Mouse (Mus musculus) testis, adult 2 months (tissue): ENCODE results near the gene Ccl28.
"Not testable (repeated sequence)": the region's sequence is repeated elsewhere in the genome, so short reads cannot be mapped to it uniquely, and the experiment has no call there.

Source experiments
- CTCF ChIP-seq: fragments of 200-500 bp; IDR thresholded peaks from 2 replicates; pipeline ENCODE4 v1.5.1; 2012; ENCODE audit warnings: low read depth, mild to moderate bottlenecking, inconsistent platforms, low read length, moderate library complexity; ENCODE audit not compliant: control insufficient read depth, insufficient read depth, insufficient replicate concordance
- POLR2A ChIP-seq: fragments of 200-500 bp; IDR thresholded peaks from 2 replicates; pipeline ENCODE4 v1.6.1; 2012; ENCODE audit warnings: low read depth, mild to moderate bottlenecking, inconsistent platforms, low read length, moderate library complexity; ENCODE audit not compliant: control insufficient read depth

DNA sequence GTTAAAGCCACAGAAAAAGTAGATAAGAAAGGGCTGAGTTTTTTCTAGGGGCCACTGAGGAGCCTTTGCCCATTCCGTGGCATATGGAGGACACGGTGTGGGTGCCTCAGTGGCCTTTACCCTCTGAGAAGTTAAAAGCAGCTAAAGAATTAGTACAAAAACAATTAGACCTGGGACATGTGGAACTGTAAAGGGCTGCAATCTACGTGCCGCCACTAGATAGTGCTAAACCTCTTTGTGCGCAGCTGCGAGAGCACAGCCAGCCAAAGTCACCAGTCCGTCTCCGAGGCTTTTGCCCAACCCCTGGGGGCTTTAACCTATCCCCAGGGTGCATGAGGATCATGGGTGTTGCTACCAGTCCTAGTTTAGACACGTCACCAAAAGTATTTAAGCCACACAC lies 37.8 kb downstream of the Ccl28 start:
- TF ChIP-seq POLR2A, CTCF: not testable (repeated sequence)
